Mouse (Mus musculus) adrenal gland (tissue): ENCODE data around the gene Cars2.
"Not testable (repeated sequence)": the region's sequence is repeated elsewhere in the genome, so short reads cannot be mapped to it uniquely, and the experiment has no call there.

Experiments
- intact Hi-C: fragments of 180-260 bp; cut with DNase I; formaldehyde crosslinking; loops from one replicate; pipeline ENCODE4 v1.15.1; 2025
- long read RNA-seq, 2 experiments: library from polyadenylated mRNA; unstranded; transcript quantifications; one replicate each; pipeline ENCODE4 v2.0.0; 2020; ENCODE audit warnings: borderline replicate concordance in 1 of 2; ENCODE audit not compliant: insufficient replicate concordance in 1 of 2

Cars2 gene
- long read RNA-seq, experiment 1, partial matches to known transcripts: 1 of 27 reads
- long read RNA-seq, experiment 1, other reads (novel, unspliced or antisense): 18 of 27 reads
- long read RNA-seq, experiment 2, partial matches to known transcripts: 2 of 35 reads
- long read RNA-seq, experiment 2, other reads (novel, unspliced or antisense): 26 of 35 reads

DNA sequence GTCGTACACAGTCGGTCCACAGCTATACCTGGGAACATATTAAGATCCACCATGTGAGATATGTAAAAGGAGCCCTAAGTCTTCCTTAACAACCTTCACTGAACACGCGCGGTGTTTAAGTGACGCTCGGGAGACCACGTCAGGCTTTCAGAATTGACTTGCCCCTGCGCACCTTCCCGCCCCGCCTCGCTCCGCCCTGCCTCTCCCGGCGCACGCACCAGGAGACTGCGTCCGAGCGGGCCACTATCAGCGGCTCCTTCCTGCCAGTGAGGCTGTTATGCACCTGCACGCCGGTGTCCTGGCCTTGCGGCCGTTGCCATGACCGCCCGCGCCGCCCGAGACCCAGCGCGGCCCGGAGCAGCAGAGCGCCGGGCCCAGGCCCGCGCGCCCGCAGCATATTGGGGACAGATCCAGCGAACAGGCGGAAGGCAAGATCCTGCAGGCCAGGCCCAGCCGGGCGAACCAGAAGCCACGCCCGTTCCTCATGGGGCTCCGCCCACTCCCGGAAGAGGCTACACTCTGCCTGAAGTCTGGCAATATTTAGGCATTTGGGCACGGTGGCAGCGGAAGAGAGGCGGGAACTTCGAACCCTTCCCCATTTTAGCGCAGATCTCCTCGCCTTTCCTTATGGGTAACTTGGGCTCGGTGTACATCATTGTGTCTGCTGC is at the start of gene Cars2:
TSS of gene Cars2 (minus strand) at position 503 of the 668 bp plus-strand sequence.
- intact Hi-C loops: loop anchor here (5.0 kb wide), 1 partner anchor 67 kb away; no protein-coding TSS in a partner anchor

DNA sequence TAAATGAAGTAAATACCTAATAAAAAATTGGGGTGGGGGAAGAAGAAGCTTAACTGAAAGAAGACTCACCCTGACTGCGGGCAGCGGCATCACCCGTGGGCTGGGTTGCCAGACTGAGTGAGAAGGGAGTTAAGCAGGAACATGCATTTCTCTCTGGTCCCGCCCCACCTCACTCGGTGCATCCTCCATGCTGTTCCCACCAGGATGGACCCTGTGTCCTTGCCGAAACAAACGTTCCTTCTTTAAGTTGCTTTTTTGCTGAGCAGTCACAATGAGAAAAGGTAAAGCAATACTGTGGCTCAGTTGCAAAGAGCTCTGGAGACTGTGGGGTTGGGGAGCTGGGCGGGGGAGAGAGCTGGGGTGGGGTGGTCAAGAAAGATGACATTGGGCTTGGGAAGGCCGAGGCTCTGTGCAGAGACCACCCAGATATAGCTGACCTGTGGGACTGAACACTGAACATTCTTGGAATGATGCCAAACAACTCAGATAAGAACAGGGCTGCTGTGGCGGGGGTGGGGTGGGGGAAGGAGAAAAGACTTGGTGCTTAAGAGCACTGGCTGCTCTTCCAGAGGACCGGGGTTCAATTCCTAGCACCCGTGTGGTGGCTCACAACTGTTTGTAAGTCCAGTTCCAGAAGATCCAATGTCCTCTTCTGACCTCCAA is 42.8 kb upstream of the Cars2 start:
- intact Hi-C loops: no loop called here

- intact Hi-C loops: no loop called here
These were observed 41.7 kb upstream of the Cars2 start for GRCm38 (mm10) chr8:11592296-11592695.

GRCm38 (mm10) chr8:11591837-11592236 is 41.3 kb upstream of the Cars2 start:
- intact Hi-C loops: no loop called here

GRCm38 (mm10) chr8:11586374-11586745 is 35.8 kb upstream of the Cars2 start:
- intact Hi-C loops: no loop called here

DNA sequence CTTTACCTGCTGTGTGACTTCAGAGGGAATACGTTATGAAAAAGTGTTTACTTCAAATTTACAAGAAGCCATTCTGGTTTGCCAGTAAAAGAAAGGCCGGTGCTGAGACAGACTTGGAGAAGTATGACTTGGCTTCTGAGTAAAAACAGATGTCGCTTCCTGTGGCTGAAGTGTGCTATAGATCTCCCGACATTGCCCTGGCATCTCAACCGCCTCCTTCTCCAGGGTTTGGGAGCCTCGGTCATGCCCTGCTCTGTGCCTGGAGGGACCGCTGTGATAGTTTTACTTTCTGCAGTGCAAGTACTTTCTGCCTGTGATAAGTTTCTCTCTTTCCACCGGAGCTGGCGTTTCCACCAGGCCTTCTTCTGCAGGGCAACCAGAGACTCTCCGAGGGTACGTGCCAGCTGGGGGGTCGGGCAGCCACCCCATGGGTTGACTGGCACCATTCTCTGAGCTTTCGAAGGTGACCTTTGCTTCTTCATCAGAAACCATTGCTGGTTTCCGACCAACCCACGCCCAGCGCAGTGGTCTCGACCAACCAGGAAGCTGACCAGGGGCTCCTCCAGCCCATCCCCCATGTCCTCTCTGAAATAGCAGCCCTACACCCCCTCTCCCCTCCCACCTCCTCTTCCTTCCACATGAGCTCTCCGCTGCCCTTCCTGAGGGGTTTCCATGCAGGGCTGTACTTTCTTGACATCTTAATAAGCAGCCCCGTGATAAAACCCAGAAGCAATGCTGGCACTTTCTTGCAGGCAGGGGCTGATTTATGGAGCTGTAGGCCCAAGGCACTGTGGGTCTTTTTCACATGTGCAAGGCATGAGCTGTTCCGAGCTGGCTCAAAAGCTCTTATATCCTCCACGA is 35.2 kb upstream of the Cars2 start:
- intact Hi-C loops: no loop called here

- intact Hi-C loops: no loop called here
These were observed 25.2 kb upstream of the Cars2 start for GRCm38 (mm10) chr8:11575604-11576384.

DNA sequence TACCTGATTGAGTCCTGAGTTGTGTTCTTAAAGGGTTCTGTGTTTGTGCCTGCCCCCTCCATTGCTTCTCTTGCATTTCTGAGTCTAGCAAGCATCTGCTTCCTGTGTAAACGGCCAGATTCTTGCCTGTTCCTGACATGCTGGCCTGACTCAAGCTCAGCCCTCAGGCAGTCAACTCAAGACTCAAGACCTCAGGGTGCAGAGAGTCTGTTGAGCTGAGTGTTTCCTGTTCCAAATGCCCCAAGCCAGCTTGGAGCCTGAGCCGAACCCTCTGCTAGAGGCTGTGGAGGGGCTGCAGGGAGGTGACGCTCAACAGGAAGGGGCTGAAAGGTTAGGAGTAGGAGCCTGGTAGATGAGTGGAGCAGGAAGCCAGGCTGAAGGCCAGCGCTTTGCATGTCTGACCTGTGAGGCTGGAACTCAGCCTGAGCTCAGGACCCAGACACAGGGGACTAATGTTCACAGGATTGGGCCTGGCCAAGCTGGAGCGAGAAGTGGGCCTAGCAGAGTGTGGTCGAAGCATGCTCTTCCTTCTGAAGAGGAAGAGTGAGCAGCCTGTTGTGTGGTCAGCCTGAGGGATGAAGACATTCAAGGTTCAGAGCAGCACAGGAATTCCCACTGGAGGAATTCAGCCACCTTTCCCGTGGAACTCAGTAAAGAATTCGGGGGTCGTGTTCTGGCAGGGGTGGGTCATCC is 24.5 kb upstream of the Cars2 start:
- intact Hi-C loops: no loop called here

GRCm38 (mm10) chr8:11572428-11572827 is 21.8 kb upstream of the Cars2 start:
- intact Hi-C loops: no loop called here

- intact Hi-C loops: no loop called here
These were observed 21.4 kb upstream of the Cars2 start for GRCm38 (mm10) chr8:11571950-11572349.

GRCm38 (mm10) chr8:11570742-11571141 is 20.2 kb upstream of the Cars2 start:
- intact Hi-C loops: no loop called here

DNA sequence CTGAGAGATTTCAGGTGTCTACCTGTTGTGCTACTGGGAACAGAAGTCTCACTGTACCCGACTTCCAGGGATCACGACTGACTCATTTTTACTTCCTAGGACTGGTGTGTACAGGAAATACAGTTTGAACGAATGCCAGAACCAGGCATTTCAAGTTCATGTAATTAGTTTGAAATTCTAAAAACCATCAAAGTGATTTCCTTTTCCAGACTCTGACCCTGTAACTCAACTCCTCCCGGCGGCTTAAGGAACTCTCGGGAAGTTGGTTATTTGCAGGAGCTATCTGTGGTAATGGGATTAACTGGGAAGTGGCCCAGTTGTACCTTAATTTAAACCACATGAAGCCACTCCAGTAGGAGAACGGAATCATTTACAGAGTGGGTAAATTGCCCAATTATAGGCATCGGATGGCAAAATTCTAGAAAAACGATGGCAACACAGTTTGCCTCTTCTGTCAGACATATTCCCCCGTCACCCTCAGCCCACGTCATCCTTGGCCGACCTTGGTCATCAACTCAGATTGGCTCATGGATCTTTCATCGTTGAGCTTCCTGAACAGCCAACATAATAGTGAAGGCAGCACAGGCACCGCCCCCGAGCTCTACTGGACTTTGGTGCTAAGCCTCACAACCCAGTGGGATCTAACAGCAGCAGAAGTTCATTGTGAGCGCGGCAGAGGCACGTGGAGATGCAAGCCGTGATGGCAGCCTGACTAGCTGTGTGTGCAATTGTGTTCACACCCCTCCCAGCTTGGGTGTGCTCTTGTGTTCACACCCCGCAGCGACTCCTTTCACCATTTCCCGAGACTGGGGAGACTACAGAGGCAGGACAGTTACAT is 18.9 kb upstream of the Cars2 start:
- intact Hi-C loops: no loop called here

DNA sequence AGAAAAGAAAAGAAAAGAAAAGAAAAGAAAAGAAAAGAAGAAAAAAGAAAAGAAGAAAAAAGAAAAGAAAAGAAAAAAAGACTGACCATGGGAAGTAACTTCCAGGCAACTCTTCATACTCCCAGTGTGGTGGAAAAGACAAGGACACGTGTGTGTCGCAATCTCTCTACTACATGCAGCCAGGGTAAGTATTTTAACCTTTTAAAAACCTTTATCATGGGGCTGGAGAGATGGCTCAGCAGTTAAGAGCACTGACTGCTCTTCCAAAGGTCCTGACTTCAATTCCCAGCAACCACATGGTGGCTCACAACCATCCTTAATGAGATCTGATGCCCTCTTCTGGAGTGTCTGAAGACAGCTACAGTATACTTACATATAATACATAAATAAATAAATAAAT is 17.6 kb upstream of the Cars2 start:
- intact Hi-C loops: not testable (repeated sequence)

- intact Hi-C loops: loop anchor here (5.0 kb wide), 1 partner anchor 38 kb away; no protein-coding TSS in a partner anchor
These were observed 14.1 kb upstream of the Cars2 start for GRCm38 (mm10) chr8:11564721-11565120.

DNA sequence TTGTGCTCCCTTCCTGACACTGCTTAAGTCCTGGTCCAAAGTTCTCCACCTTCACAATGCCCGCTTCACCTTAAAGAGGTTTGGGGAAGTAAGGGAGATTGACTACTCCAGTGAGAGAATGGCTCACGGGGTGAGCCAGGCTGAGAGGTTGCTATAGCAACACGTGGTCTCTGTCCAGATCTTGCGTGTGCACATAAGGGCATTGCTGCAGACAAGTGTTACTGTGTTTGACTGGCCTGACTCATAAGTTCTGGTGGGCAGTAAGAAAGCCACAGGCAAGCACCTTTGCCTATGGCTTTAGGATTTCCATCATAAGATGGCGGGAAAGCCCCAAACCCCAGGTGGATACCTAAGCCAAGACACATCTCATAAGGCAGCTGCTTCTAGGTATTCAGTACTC is 13.7 kb upstream of the Cars2 start:
- intact Hi-C loops: loop anchor here (5.0 kb wide), 1 partner anchor 38 kb away; no protein-coding TSS in a partner anchor

GRCm38 (mm10) chr8:11560220-11560619 is 9.6 kb upstream of the Cars2 start:
- intact Hi-C loops: loop anchor here (5.0 kb wide), 1 partner anchor 42 kb away; no protein-coding TSS in a partner anchor

DNA sequence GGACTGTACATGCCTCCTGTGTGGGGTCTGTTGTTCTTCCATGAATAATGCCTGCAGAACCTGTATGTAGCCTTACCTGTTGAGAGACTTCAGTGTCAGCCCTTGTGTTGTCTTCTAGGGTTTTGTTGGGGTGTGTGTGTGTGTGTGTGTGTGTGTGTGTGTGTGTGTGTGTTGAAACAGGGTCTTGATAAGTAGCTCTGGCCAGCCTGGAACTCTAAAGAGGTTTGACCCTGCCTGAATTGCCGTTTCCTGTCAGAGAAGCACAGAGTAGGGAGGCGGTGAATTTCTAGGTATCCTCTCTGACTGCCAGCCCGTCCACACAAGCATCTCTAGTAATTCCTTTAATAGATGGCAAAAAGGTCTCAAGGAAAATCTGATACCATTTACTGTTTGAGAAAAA is 8.9 kb upstream of the Cars2 start:
- intact Hi-C loops: loop anchor here (5.0 kb wide), 1 partner anchor 78 kb away; the partner anchor contains the start of gene Ankrd10

GRCm38 (mm10) chr8:11557768-11558629 is 7.4 kb upstream of the Cars2 start:
- intact Hi-C loops: loop anchor here (5.0 kb wide), 1 partner anchor 79 kb away; the partner anchor contains the start of gene Ankrd10
